33 mouse cellular contexts compared by ENCODE assay signal in the genomic region with DNA sequence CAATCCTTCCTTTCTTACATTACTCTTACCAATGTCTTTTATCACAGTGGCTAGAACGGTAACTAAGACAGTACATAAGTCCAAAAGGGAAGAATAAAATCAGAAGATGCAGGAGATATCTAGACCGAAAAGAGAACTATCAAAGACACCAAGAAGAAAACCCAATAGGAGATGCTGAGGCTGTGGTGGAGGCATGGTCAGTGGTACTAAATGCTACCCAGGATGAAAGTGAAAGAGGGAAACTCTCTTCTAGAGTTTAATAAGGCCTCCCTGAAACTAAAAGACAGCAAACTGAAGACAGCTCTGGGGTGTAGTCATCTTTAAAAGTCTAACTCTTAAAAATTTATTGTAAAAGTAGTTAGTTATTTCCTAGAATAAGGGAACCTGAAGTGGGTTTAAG. TPM values are rescaled to one million over a fixed set of nuclear protein-coding genes. Genes with fewer than 3 reads are reported as not detected.
"Had no signal": no experiment of that assay in that cellular context is flagged by ENCODE, and none has a peak within 500 bp of the region (broad histone marks: within the 10 kb centered on the region; RNA-seq: fewer than 3 reads in every experiment).

No protein-coding gene starts in this region.

- ATAC-seq: inflammation-experienced regulatory T-cells, adult 6 months; intestine, embryonic 15.5 days; intestine, postnatal 0 days had no signal

- H3K27me3 ChIP-seq: heart, embryonic 13.5 days; heart, embryonic 15.5 days; hindbrain, embryonic 13.5 days; hindbrain, embryonic 15.5 days; intestine, embryonic 15.5 days; limb, embryonic 12.5 days; liver, embryonic 13.5 days had no signal

- H3K36me3 ChIP-seq: heart, embryonic 13.5 days; heart, embryonic 15.5 days; hindbrain, embryonic 13.5 days; hindbrain, embryonic 15.5 days; intestine, embryonic 15.5 days; limb, embryonic 10.5 days; limb, embryonic 12.5 days; liver, embryonic 13.5 days had no signal

- H3K4me1 ChIP-seq: heart, embryonic 13.5 days; heart, embryonic 15.5 days; hindbrain, embryonic 13.5 days; hindbrain, embryonic 15.5 days; intestine, embryonic 15.5 days; limb, embryonic 10.5 days; limb, embryonic 12.5 days; liver, embryonic 13.5 days had no signal

- H3K4me3 ChIP-seq: heart, embryonic 13.5 days; heart, embryonic 15.5 days; hindbrain, embryonic 13.5 days; hindbrain, embryonic 15.5 days; intestine, embryonic 15.5 days; layer of hippocampus, adult 2 months; left cerebral cortex, adult 2 months; limb, embryonic 10.5 days; limb, embryonic 12.5 days; liver, embryonic 13.5 days had no signal

- DNase-seq: gastrocnemius, postnatal 14 days; gastrocnemius, postnatal 36 days; heart, adult 18-20 months; heart, postnatal 14 days; heart, postnatal 36 days; kidney, adult 18-20 months; kidney, adult 8-10 months; kidney, postnatal 10 days; kidney, postnatal 25 days; kidney, postnatal 4 days; liver; liver, embryonic 13.5 days had no signal

- H3K27ac ChIP-seq: heart, embryonic 13.5 days; heart, embryonic 15.5 days; hindbrain, embryonic 13.5 days; hindbrain, embryonic 15.5 days; intestine, embryonic 15.5 days; layer of hippocampus, adult 2 months; left cerebral cortex, adult 2 months; limb, embryonic 10.5 days; limb, embryonic 12.5 days; liver, embryonic 13.5 days had no signal

- H3K9me3 ChIP-seq: heart, embryonic 13.5 days; heart, embryonic 15.5 days; hindbrain, embryonic 13.5 days; hindbrain, embryonic 15.5 days; intestine, embryonic 15.5 days; limb, embryonic 10.5 days; limb, embryonic 12.5 days; liver, embryonic 13.5 days had no signal

- H3K9ac ChIP-seq: heart, embryonic 13.5 days; heart, embryonic 15.5 days; hindbrain, embryonic 13.5 days; hindbrain, embryonic 15.5 days; intestine, embryonic 15.5 days; limb, embryonic 12.5 days; liver, embryonic 13.5 days had no signal

- H3K4me2 ChIP-seq: heart, embryonic 11.5 days; heart, embryonic 13.5 days; heart, embryonic 15.5 days; hindbrain, embryonic 13.5 days; hindbrain, embryonic 15.5 days; intestine, embryonic 15.5 days; limb, embryonic 12.5 days; liver, embryonic 11.5 days; liver, embryonic 13.5 days had no signal

RNA-seq across cellular contexts. Expression of gene Tespa1, which starts 2.0 kb away (rescaled TPM):
- polyA plus RNA-seq: heart, postnatal 0 days; hindbrain, embryonic 13.5 days; kidney, embryonic 14.5 days; limb, embryonic 10.5 days had no signal

RNA-seq across cellular contexts. Expression of gene Neurod4, which starts 40.7 kb away (rescaled TPM):
- total RNA-seq: gastrocnemius, adult 18-20 months; gastrocnemius, adult 8-10 months; gastrocnemius, postnatal 14 days; gastrocnemius, postnatal 36 days; heart, adult 18-20 months; heart, adult 8-10 months; heart, postnatal 14 days; heart, postnatal 36 days; hematopoietic stem cell, adult 5-6 weeks had no signal
- polyA plus RNA-seq: gonadal fat pad, adult 2 months; heart, embryonic 11.5 days; heart, embryonic 13.5 days; heart, embryonic 15.5 days; heart, postnatal 0 days; inflammation-experienced regulatory T-cells, adult 6 months; intestine, postnatal 0 days; kidney, embryonic 14.5 days; kidney, embryonic 16.5 days; liver, embryonic 11.5 days; liver, embryonic 13.5 days had no signal
